Mouse (Mus musculus): ENCODE data around the gene Metap2.

GRCm38 (mm10) chr10:93882738-93883364 is 14.0 kb downstream of the Metap2 start:
- TF ChIP-seq TAL1 (IDR thresholded peaks at IDR 0.05; ENCODE audit: low read length): no peak
- TF ChIP-seq GATA1 (IDR thresholded peaks at IDR 0.05; ENCODE audit: low read length): no peak; the same call in 1 of the 2 replicates
